In the genomic region with DNA sequence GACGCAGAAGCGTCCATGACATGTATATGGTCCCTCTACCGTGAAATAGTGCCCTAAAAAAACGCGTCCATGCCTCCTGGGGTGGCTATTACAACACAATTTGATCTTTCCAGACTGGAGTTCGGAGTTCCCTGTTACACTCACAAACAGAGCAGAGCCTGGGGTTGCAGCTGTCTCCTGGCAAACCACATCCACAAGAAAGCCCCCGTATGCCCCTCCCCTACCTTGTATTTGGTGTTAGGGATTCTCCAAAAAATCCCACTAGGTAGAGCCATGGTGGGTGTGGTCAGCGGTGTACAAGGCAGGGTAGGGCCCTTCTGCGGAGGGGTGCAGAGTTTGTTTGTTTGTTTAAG, we compare ENCODE assay signal across 10 mouse cellular contexts.
DNase-seq lines count a peak whose midpoint lies in the region; ATAC-seq and TF ChIP-seq lines count a peak whose summit lies in the region.
"Had no signal": no experiment of that assay in that cellular context is flagged by ENCODE, and none has a peak within 500 bp of the region (broad histone marks: within the 10 kb centered on the region; RNA-seq: fewer than 3 reads in every experiment).

No protein-coding gene starts in this region.

- peak overlapping the region; percentile 27 for H3K4me3 ChIP-seq in ES-Bruce4 (ENCODE audit: low read depth, low read length)
- no peak overlapping the region for H3K4me3 ChIP-seq in hindbrain, embryonic 14.5 days (replicated peaks; ENCODE audit: low read length)
- peak overlapping the region; percentile 32; the same call in 1 of the 2 replicates for H3K4me3 ChIP-seq in midbrain, embryonic 10.5 days

- peaks cover 7% of the 10 kb centered on the region for H3K4me1 ChIP-seq in ES-Bruce4 (ENCODE audit: control insufficient read depth, insufficient read depth, low read length)
- peaks cover 11% of the 10 kb centered on the region; the same call in 1 of the 2 replicates for H3K4me1 ChIP-seq in hindbrain, embryonic 14.5 days (replicated peaks; ENCODE audit: control insufficient read depth, insufficient read depth, low read length)
- H3K4me1 ChIP-seq in midbrain, embryonic 10.5 days: peaks cover 31% of the 10 kb centered on the region

- H3K9ac ChIP-seq in ES-Bruce4 (ENCODE audit: low read depth, poor library complexity, severe bottlenecking): no peak overlapping the region
- no peak overlapping the region for H3K9ac ChIP-seq in hindbrain, embryonic 14.5 days

- H3K36me3 ChIP-seq in ES-Bruce4 (ENCODE audit: control insufficient read depth, insufficient read depth, low read length, poor library complexity, severe bottlenecking): no peaks in the 10 kb centered on the region
- no peaks in the 10 kb centered on the region for H3K36me3 ChIP-seq in hindbrain, embryonic 14.5 days (replicated peaks; ENCODE audit: control insufficient read depth, insufficient read depth)
- no peaks in the 10 kb centered on the region for H3K36me3 ChIP-seq in midbrain, embryonic 10.5 days

- no peak for ATAC-seq in hindbrain, embryonic 14.5 days (ENCODE audit: low FRiP score)

- no peaks in the 10 kb centered on the region for H3K27me3 ChIP-seq in ES-Bruce4 (ENCODE audit: control insufficient read depth, insufficient read depth, low read length, poor library complexity, severe bottlenecking)
- 0 out of 2 replicates have a peak, but pooled peaks cover 3% of the 10 kb centered on the region for H3K27me3 ChIP-seq in hindbrain, embryonic 14.5 days (ENCODE audit: control insufficient read depth, insufficient read depth, low read length)
- peaks cover 13% of the 10 kb centered on the region for H3K27me3 ChIP-seq in midbrain, embryonic 10.5 days (ENCODE audit: low read depth, poor library complexity, severe bottlenecking)

- H3K27ac ChIP-seq in ES-Bruce4 (ENCODE audit: insufficient read depth, low read length): no peak overlapping the region; the same call in 1 of the 2 replicates
- H3K27ac ChIP-seq in hindbrain, embryonic 14.5 days: no peak overlapping the region
- H3K27ac ChIP-seq in midbrain, embryonic 10.5 days (replicated peaks): peak overlapping the region; percentile 80

- no peak for TF ChIP-seq EP300 in ES-Bruce4 (IDR thresholded peaks at IDR 0.05; ENCODE audit: insufficient read depth, low read depth, low read length)

- peak overlapping the region; percentile 40 for H3K4me2 ChIP-seq in hindbrain, embryonic 14.5 days (replicated peaks)

- TF ChIP-seq POLR2A in ES-Bruce4 (IDR thresholded peaks at IDR 0.05; ENCODE audit: insufficient read depth, low read length): no peak

- no peaks in the 10 kb centered on the region for H3K9me3 ChIP-seq in ES-Bruce4 (replicated peaks; ENCODE audit: control insufficient read depth, insufficient read depth, low read length, poor library complexity, severe bottlenecking)
- no peaks in the 10 kb centered on the region for H3K9me3 ChIP-seq in hindbrain, embryonic 14.5 days (ENCODE audit: control insufficient read depth, low read length)
- H3K9me3 ChIP-seq in midbrain, embryonic 10.5 days (replicated peaks): no peaks in the 10 kb centered on the region

- 12% methylated on average over 9 of the region's 9 CpGs for WGBS in hindbrain, embryonic 14.5 days
- 13% methylated on average over 9 of the region's 9 CpGs for WGBS in midbrain, embryonic 10.5 days

- no peak for TF ChIP-seq CTCF in ES-Bruce4 (IDR thresholded peaks at IDR 0.05; ENCODE audit: low read depth, low read length)

- peak; percentile 87 for DNase-seq in heart, adult 11 months
- DNase-seq in heart, adult 8-10 months (ENCODE audit: low spot score): no peak
- DNase-seq in hindbrain, embryonic 14.5 days (ENCODE audit: low spot score): no peak
- no peak for DNase-seq in midbrain, embryonic 10.5 days (ENCODE audit: low spot score)
- no peak for DNase-seq in left cerebral cortex, adult 11 months (ENCODE audit: low spot score)
- DNase-seq in urinary bladder, postnatal 25 days (ENCODE audit: low spot score): no peak
- no peak for DNase-seq in ovary, postnatal 36 days (ENCODE audit: low spot score)
- DNase-seq: cerebellum, postnatal 10 days; spleen, adult 18-20 months had no signal
